Mouse (Mus musculus): ENCODE results near the gene Ceacam2.
"Not testable (repeated sequence)": the region's sequence is repeated elsewhere in the genome, so short reads cannot be mapped to it uniquely, and the experiment has no call there.

The Ceacam2 gene

DNA sequence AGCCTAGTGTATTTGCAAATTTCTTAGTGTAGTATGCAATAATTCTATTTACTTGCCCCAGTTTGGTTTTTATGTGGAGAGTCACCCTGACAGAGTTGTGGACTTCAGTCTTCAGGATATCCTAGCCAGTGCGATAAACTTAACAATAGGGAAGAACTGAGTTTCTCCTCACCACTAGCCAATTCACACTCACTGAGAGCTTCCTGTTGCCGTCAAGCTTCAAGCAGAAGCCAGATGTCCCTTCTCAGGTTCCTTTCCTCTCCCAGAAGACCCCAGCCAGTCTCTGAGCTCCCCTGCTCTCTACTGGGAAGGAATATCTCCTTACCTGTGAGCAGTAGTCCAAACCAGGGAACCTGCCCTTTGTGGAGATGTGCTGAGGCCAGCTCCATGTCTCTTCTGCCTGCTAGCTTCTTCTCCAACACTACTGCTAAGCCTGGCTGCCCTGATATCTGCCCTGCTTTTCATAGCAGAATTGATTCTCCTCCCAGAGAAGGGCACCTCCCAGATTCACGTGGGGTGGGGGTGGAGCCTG, at the start of gene Ceacam2:
Gene Ceacam2, minus strand, starts transcription at position 482 of the 532 bp plus-strand sequence.
- DNase-seq: not testable (repeated sequence)

DNA sequence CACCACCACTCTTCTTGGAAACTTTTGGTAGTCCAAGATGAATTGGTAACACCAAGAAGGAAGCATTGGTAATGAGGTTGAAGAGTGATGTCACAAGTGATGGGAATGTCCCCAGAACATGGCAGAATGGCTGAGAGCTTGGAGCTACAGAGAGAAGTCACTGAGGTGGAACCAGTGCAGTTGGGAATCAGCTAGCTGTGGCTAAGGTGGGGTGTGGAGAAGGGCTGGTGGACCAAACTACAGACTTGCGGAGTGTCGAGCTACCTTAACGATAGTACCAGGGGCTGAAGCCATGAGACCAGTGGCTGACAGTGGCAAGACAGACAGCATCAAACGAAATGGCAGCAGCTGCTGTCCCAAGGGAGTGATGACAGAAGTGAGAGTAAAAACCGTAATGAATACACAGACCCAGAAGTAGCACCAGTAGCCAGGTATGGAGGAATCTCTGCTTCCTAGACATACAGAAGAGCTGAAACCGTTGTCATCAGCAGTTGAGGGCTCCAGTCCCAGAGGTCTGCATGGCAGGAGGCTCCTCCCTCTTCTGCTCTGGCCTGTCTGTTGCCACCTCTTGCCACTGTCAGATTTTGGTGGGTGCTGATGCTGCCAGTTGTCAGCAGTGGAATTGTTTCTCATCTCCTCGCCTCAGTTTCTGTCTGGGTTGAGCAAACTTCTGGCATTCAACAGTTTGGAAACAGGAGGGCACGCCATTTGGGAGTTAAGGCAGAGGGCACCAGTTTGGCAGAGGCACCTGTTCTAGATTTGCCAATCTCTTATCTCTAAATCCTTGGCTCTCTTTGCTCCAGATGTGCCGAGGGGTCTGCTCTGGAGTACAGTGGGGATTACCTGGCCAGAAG, 45.9 kb upstream of the Ceacam2 start:
- DNase-seq: no peak

DNA sequence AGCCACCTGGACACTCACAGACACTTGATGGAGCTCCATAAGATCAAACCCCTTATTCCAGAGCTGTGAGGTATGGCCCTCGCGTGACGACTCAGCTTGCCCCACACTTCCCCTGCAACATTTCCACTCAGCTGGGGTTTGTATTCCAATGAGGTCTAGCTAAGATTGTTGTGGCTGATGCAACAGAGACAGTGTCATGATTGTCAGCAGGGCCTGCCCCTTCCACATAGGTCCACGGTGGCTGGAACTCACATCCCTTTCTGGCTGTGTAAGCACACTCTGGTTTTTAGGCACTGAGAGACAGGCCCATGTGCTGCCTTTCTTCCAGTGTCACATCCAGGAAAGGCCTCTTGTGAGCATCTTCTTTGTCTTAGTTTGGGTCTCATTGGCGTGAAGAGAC, 45.0 kb upstream of the Ceacam2 start:
- DNase-seq: no peak

DNA sequence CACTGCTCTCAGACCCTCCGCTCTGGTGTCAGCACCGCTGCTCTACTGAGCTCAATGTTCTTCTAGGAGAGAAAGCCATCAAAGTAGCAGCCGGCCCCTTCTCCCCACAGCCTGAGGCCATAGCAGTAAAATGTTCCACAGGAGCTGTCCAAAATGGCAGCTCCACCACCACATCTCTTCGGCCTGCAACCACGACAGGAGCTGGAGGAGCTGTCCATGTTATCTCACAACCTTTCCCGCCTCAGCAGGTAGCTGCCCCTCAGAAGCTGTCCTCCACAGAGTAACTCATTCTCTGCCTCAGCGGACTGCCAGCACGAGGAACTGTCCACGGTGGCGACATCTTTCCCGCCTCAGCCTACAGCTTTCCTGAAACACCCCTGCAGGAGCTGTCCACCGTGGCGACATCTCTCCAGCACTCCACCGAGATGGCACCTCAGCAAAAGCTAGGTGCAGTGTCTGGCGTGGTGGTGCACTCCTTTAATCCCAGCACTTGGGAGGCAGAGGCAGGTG, 42.7 kb upstream of the Ceacam2 start:
- no peak for DNase-seq

DNA sequence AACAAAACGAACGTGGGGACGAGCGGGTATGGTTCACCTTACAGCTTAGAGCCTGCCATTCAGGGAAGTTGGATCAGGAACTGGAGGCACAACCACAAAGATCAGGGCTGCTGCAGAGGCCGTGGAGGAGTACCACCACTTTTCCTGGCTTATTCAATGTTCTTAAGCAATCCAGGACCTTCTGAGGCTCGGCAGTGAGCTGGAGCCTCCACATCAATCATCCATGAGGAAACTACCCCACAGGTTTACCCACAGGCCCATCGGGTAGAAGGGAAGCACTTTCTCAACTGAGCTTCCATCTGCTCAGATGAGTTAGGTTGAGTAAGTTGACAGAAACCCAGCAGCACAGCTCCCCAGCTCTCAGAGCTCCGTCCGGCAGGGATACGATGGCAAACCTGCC, 39.8 kb upstream of the Ceacam2 start:
- DNase-seq: no peak

DNA sequence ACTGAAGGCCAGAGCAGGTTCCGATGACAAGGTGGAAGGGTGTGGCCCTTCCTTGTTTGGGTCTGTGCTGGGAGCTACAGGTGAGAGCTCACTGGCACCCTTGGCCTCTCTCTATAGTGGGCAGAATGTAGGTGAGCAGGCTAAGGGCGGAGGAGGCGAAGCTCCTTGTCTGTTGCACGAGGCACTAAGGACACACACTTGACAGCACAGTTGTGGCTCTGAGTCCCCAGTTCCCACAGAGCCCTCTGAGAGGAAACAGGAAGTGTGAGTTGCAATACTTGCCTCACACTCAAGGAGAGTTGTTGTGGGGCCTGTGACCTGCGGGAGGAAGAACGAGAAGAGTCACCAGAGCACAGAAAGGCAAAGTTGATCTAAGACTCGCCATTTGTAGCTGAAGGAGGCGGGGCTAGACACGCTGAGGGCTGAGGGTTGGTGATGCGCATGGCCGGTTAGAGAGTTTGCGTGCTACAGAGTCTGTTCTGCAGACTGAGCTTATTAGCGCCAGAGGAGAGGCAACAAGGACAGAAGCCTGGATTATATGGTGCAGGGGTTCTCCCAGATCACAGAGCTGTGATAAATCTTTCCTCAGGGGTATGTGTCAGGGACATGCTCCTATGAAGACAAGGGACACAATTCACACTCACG, 37.3 kb upstream of the Ceacam2 start:
- DNase-seq: peak; percentile 37 to 58

DNA sequence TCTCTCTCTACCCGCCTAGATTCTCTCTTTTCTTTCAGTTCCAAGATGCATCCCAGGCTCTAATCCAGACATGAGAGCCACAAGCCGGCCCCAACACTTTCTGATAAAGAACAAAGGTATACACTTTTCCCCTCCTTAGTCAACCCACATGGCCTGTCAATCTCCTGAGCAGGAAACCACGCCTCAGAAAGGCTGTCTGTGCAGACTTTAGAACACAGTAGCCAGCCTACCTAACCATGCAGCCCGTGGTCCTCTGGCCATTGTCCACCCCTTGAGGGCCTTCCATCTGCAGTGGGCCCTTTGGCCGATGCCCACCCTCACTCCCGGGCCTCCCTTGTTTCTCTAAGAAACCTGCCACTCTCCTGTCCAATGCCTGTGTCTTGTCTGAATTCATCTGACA, 36.7 kb upstream of the Ceacam2 start:
- peak in 1 of 2 experiments; percentile 5 for DNase-seq

DNA sequence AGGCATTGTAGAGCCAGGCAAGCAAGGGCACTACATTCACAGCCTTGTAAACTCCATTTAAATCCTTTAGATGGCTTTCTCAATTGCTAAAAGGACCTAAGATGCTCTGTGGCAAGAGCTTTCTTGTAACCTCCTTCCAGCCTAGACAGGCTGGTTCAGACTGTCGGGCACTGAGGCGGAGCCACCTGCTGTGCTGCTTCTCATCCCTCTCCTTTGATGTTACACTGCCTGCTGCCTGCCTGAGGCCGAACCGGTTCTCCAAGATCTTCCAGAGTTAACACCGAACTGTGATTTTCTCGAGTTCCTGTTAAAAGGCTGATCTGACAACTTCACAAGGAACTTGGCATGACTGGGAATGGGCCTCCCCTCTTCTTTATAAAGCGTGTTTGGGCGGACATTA, 36.2 kb upstream of the Ceacam2 start:
- DNase-seq: peak in 1 of 2 experiments; percentile 30

DNA sequence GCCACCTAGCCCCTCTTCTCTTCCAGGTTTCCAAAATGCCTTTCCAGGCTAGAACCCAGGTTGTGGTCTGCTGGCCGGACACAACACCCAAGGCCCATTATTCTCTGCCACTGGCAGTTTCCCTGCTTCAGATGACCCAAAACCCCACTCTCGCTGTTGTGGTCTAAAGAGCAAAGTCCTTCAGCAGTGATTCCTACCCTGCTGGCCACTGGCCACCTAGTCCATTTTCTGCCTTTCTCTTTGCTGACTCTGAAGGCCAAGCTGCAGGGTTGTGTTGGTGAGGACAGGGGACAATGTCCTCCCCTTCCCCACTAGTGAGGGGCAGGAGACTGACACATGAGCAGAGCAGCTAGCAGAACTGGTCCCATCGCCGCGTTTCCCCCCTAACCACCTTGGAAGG, 35.4 kb upstream of the Ceacam2 start:
- DNase-seq: peak; percentile 8 to 36

DNA sequence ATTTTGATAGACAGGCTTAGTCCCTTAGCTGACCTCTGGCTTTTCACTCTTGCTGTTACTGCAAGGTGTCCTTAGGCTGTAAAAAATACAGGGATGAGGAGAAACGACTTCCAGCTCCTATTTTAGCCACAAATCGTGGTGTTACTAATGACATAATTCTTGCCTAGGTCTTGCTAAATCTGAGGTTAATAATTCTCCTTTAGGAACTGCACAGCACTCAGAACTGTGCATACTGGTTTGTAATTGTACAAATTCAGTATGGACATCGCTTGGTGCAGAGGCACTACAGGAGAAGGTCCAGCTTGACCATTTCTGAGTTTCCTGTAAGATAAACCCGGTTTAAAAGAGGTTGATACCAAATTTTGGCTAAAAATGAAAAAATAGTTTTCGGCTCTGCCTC, 34.1 kb upstream of the Ceacam2 start:
- not testable (repeated sequence) for DNase-seq

DNA sequence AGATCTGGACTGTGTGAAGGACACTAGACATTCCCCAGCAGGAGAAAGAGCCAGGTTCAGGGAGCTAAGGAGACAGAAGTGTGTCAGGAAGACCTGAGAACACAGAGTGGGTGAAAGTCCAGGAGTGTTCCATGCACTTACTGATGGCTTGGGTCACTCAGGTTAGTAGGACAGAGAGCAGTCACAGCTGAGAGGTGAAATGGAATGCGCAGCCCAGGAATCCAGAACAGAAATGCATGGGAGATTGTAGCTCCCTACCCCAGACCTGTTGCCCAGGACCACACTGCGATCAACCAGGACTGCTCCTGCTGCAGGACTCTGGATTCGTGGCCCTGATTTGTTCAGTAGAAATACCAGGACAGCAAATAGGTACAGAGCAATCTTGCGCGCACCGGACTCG, 29.1 kb upstream of the Ceacam2 start:
- peak in 1 of 2 experiments; percentile 8 for DNase-seq

DNA sequence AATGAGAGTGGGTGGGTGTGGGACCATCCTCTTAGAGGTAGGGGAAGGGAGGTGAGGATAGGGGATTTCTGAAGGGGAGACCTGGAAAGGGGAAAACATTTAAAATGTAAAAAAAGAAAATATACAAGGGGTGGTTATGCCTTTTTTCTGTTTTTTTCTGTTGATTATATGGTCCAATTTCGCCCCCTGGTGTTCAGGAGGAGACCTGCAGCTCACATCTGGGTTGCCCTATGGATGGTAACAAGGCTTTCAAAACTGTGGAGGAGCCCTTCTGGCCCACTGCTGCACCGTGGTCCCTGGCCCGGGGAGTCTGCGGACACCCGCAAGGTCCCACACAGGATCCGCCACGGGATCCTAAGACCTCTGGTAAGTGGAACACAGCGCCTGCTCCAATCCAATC, 1.8 kb upstream of the Ceacam2 start:
- DNase-seq: peak; percentile 36 to 41

DNA sequence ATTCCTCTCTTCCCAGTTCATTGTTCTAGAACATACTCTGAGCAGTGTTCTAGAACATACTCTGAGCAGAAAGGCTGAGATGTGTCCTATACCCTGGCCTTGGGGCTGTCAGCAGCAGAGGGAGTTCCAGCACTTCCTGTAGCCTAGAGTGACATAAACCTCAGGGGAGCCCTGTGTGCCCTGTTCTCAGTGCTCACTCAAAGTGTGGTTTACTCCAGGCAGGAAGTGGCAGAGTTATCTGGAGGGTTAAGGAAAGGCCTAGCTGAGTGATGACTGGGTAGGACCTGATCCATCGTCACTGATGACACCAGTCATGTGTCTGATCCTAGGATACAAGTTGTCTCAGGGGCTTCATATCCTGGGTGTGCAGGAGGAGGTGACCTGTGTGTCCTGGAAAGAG, 297 bp upstream of the Ceacam2 start:
- DNase-seq: not testable (repeated sequence)

DNA sequence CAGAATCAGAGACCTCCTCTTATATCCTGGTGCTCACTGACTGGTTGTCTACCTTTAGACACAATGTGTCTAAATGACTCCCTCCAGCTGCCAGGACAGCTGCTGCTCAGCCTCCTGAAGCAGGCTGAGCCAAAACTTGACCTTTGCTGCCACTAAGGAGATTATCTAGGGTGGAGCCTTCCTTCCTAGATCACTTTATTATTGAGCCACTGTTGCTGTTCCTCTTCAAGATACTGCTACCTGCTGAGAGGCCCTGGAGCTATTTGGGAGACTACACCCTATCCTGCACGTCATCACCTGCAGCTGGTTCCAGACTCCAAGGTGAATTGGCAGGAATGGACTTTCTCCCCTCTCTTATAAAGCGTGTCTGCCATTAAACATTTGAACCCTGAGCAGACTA, 8.8 kb downstream of the Ceacam2 start:
- no peak for DNase-seq

DNA sequence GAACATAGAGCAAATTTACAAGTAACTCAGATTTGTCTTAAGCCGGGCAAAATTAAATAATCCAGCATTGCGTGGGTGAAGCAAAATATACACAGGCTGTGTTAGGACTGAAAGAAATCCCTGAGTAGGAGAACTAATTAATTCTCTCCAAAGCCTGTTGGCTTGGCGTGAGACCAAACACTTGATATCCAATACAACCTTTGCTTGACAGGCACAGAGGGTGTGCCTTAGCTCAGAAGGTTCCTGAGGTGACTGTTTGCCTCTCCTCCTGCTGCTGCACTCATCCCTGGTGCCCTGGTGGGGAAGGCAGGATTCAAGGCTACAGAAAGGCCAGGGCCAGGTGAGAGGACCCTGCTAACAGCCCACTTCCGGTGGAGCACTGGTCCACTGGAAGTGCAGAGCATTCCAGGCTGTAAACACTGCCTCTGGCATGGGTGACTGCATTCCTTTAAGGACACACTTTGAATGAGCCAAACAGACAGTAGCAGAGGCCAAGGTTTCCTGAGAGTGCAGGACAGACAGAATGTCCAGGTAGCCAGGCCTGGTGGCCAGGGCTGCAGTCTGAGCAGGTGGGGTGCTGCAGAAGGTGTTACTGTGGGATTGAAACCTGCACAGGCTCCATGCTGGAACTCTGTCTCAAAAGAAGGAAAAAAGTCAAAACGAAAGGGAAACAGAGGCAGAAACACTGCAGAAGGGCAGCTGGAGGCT, 23.4 kb downstream of the Ceacam2 start:
- DNase-seq: peak in 1 of 2 experiments; percentile 9

DNA sequence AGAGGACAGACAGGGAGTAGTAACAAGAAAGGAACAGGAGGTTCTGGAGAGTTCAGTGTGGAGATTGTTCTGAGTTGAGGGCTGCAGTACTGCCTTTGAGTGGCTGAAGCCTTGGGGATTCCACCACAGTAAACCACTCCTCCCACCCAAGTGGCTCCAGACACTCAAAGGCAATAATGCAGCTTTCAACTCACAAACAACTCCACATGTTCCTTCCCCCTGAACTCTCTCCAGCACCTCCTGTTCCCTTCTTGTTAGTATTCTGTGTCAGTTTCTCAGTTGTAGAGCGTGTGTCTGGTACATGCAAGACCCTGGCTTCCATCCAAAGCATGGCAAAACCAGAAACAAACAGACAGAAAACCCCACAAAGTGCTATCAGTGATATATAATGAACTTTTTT, 24.0 kb downstream of the Ceacam2 start:
- DNase-seq: not testable (repeated sequence)

DNA sequence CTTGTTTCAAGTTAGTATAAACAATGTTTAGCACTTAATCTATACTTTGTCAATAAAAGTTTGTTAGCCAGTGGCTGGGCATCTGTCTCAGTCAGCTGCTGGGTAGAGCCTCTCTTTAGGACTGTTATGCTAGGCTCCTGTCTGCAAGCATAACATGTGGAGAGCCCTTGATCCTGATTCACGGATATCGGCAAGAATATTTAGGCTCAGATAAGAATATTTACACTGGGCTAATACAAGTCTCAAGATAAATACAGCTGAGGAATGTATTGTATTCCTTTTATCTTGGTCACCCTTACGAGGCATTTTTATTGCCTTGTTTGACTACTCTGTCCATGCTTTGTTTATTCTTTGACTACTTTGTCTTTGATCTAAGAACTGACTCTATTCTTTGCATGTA, 29.7 kb downstream of the Ceacam2 start:
- DNase-seq: no peak

DNA sequence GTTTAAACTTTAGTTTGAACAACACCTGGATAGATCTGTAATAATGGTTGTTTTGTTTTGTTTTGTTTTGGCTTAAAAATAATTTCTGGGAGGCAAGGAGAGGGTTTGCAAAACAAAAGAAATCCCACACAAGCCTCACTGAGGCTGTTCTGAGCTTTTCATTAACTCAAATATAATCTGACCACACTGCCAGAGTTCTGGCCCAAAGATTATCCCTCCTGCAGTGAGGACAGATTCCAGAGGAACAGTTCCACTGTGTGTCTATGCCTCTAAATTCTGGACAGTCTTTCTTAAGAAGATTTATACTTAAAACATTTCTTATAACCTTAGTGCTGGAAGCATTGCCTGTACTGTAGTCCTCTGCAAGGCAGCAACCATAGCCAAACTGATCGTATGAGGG, 45.0 kb downstream of the Ceacam2 start:
- DNase-seq: no peak

DNA sequence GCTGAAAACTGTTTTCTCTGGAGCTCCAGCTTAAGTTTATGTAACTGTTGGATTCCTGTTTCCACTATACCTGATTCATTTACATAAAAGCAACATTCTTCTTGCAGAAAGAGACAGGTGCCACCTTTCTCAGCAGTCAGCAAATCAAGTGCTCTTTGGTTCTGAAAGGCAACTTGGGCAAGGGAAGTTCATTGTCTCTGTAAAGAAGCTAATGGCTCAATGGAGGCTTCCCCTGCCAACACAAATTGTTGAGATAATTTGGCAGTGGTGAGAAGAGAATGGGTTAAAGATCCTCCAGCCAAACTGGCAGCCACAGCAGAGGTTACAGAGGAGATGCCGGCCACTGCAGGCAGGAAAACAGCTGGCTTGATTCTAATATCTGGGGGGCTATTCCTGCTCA, 49.0 kb downstream of the Ceacam2 start:
- DNase-seq: not testable (repeated sequence)

DNA sequence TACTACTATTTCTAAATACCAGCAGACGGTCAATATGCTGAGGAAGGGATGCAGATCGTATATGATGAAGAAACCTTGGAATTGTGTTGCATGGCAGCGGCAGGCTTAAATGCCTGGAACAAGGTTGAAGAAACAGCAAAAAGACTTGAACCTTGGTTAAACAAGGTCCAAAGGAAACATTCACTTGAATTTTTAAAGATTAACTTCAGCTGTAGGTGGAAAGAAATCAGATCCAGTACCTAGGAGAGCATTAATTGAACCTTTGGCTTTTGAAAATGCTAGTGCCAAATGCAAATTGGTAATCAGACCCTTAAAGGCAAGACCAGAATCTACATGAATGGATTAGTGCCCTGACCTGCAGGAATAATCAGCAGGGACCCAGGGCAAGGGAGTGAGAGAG, 50.3 kb downstream of the Ceacam2 start:
- not testable (repeated sequence) for DNase-seq

DNA sequence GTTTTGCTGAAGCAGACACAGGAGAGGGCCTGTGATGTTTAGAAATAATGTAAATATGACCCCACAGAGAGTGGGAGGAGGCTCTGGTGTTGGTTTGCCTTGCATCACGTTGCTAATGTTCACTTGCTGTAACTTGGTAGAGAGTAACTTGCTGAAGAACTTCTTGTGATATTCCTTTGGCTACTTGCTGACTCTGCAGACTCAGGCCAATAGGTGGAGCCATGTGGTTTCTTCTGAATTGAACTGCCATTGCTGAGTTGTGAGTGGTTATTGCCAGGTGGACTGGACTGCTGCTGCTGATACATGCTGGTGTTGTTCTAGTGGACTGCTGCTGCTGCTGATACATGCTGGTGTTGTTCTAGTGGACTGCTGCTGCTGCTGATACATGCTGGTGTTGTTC, 53.5 kb downstream of the Ceacam2 start:
- peak; percentile 65 to 70 for DNase-seq

DNA sequence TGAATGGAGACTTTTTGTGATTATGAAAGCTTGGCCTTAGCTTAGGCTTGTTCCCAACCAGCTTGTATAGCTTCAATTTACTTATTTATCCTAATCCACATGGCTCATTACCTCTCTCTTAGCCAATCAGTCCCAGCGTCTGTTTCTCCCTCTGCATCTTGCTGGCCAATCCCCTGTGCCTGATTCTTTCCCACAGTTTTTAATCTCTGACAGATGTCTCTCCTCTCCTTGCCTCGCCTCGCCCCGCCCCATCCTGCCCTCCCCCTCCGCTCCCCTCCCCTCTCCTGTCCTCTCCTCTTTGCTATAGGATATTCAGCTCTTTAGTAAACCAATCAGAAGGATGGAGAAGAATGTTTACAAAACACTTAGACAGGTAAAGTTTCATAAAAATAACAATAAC, 54.6 kb downstream of the Ceacam2 start:
- no peak for DNase-seq

DNA sequence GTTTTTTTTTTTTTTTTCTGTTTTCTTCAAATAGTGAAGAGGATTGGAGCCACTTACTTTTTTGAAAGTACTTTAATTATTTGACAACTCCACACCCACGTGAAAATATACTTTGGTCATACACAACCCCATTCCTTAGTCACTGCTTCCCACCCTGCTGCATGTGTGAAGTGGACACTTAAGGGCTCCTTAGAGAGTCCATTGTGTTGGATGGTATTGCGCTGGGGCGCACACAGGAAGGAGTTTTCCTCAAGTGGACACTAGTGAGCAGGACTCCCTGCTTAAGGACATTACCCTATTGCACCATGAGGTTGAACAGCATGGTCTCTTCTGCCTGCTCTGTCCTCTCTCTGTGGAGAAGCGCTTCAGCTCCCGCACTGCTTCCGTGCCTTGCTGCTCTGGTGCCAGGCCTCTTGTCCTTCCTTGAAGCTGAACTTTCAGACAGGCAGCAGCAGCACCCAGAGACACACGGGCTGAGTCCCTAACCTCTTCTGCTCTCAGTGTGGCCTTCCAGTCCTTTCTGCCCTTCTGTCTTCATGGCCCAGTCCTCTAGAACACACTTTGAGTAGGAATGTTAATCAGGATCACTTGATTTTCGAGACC, 56.4 kb downstream of the Ceacam2 start:
- no peak for DNase-seq

Data from kidney, postnatal 4 days (tissue).